11 mouse cellular contexts compared by ENCODE assay signal in the genomic region with DNA sequence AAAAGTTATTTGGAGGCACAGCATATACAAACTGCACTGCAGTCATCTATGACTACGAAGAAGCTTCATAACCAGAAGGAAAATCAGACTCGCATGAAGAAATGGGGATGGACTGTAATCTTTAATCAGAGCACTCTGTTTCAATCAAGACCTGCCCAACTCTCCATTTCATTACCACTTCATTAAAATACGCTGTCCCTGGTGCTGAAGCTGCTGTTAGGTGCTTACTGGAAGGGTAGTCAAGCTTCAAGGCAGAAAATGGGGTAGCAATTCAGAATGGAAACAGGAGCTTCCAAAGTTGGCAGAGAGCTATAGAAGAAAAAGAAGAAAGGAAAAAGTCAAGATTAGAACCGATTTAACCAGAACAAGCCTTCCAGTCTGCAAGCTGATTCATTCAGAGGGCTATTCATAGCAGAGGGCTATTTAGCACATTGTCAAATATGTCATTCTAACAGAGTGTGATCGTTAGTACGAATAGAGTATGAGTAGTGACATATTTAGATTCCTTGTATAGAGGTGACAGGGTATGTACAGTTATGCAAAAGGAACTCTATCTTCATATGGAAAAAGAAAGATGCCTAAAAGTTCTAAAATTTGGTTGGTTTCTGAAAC.
DNase-seq lines count a peak whose midpoint lies in the region; ATAC-seq and TF ChIP-seq lines count a peak whose summit lies in the region.
"Had no signal": no experiment of that assay in that cellular context is flagged by ENCODE, and none has a peak within 500 bp of the region (broad histone marks: within the 10 kb centered on the region; RNA-seq: fewer than 3 reads in every experiment).

No protein-coding gene starts in this region.

- H3K9me3 ChIP-seq in heart, postnatal 0 days (replicated peaks; ENCODE audit: control insufficient read depth, low read length) = no peaks in the 10 kb centered on the region
- H3K9me3 ChIP-seq in heart, embryonic 11.5 days (replicated peaks; ENCODE audit: control insufficient read depth, low read length) = no peaks in the 10 kb centered on the region

- H3K36me3 ChIP-seq in heart, postnatal 0 days (replicated peaks; ENCODE audit: control insufficient read depth, insufficient read depth, low read length) = no peaks in the 10 kb centered on the region
- no peaks in the 10 kb centered on the region for H3K36me3 ChIP-seq in heart, embryonic 11.5 days (ENCODE audit: control insufficient read depth, insufficient read depth, low read length)

- WGBS in heart, postnatal 0 days = 46% methylated on average over 6 of the region's 6 CpGs
- 56% methylated on average over 6 of the region's 6 CpGs for WGBS in heart, embryonic 11.5 days (ENCODE audit: insufficient replicate concordance)

- no peak overlapping the region for H3K27ac ChIP-seq in heart, postnatal 0 days (ENCODE audit: low read depth)
- no peak overlapping the region for H3K27ac ChIP-seq in heart, embryonic 11.5 days (ENCODE audit: low read depth, low read length)

- no peak overlapping the region for H3K9ac ChIP-seq in heart, postnatal 0 days (replicated peaks; ENCODE audit: low read depth, low read length)
- no peak overlapping the region for H3K9ac ChIP-seq in heart, embryonic 11.5 days (ENCODE audit: low read depth, low read length)

- H3K4me1 ChIP-seq in heart, postnatal 0 days (ENCODE audit: control insufficient read depth, insufficient read depth) = no peaks in the 10 kb centered on the region
- no peaks in the 10 kb centered on the region for H3K4me1 ChIP-seq in heart, embryonic 11.5 days (ENCODE audit: control insufficient read depth, insufficient read depth, low read length)

- H3K4me2 ChIP-seq in heart, postnatal 0 days (ENCODE audit: low read depth, low read length) = no peak overlapping the region
- no peak overlapping the region for H3K4me2 ChIP-seq in heart, embryonic 11.5 days

- no peaks in the 10 kb centered on the region for H3K27me3 ChIP-seq in heart, postnatal 0 days (ENCODE audit: control insufficient read depth, insufficient read depth, low read length)
- no peaks in the 10 kb centered on the region for H3K27me3 ChIP-seq in heart, embryonic 11.5 days (ENCODE audit: control insufficient read depth, insufficient read depth, low read length)

- no peak overlapping the region for H3K4me3 ChIP-seq in heart, postnatal 0 days (ENCODE audit: low read depth, low read length)
- no peak overlapping the region for H3K4me3 ChIP-seq in heart, embryonic 11.5 days (ENCODE audit: low read depth, low read length)

- DNase-seq in heart, postnatal 0 days (ENCODE audit: low spot score) = peak; percentile 6
- DNase-seq in lung, postnatal 14 days = peak; percentile 13
- DNase-seq in lung, postnatal 25 days (ENCODE audit: low spot score) = no peak
- DNase-seq in embryo, embryonic 11 days = peak; percentile 76
- peak; percentile 73 for DNase-seq in retina, embryonic 14.5 days (ENCODE audit: low spot score)
- no peak for DNase-seq in spleen, postnatal 4 days (ENCODE audit: low spot score in 2 of 2)
- no peak for DNase-seq in thymus, postnatal 4 days
- DNase-seq: cerebellum, adult 8-10 months; left cerebral cortex, postnatal 4 days had no signal

- no peak for ATAC-seq in heart, postnatal 0 days (ENCODE audit: insufficient read depth, low read depth)
- no peak for ATAC-seq in heart, embryonic 11.5 days (replicated peaks; ENCODE audit: insufficient number of reproducible peaks, low FRiP score, low TSS enrichment)
- ATAC-seq: intestine, embryonic 16.5 days had no signal

- no peak for TF ChIP-seq CTCF in heart, postnatal 0 days (IDR thresholded peaks at IDR 0.05; ENCODE audit: low read depth)

- no peak for TF ChIP-seq EP300 in heart, postnatal 0 days (IDR thresholded peaks at IDR 0.05; ENCODE audit: low read depth)

Comparison
In these comparisons a context has a peak if more than half of its experiments do, and no peak if none do; other contexts are left out.
1. DNase-seq: peak in heart, postnatal 0 days (single experiment), lung, postnatal 14 days (single experiment), embryo, embryonic 11 days (single experiment) and retina, embryonic 14.5 days (single experiment); none in lung, postnatal 25 days (single experiment), spleen, postnatal 4 days (0 of 2) and thymus, postnatal 4 days (single experiment).